ENCODE assay signal across 9 mouse cellular contexts in the genomic region with DNA sequence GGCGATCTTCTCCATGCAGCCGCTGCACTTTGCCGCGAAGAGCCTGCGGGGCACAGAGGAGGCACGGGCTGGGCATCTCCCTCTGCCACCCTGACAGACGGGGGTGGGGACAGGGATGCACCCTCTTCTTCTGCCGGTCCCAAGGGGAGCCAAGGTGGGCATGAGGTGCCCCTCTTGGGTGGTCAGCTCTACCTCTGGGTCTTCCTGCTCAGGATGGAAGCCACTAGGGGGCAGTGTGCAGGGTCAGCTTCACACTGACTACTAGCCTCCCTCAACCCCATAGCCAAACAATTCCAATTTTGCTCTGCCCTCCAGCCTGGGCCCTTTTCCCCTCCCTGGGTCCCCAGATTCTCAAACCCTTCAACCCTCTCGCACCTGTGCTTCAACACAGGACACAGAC.
A peak's percentile ranks its signal among the peaks of the same experiment; 100 is the strongest.
DNase-seq lines count a peak whose midpoint lies in the region; TF ChIP-seq lines count a peak whose summit lies in the region.
"Had no signal": no experiment of that assay in that cellular context is flagged by ENCODE, and none has a peak within 500 bp of the region (broad histone marks: within the 10 kb centered on the region; RNA-seq: fewer than 3 reads in every experiment).

No protein-coding gene starts in this region.

- H3K4me1 ChIP-seq in heart, embryonic 10.5 days = peaks cover 10% of the 10 kb centered on the region; the same call in 1 of the 2 replicates
- peaks cover 12% of the 10 kb centered on the region for H3K4me1 ChIP-seq in E14TG2a.4 (replicated peaks; ENCODE audit: low read depth, low read length)
- H3K4me1 ChIP-seq: liver, embryonic 15.5 days had no signal

- peak; percentile 75 for TF ChIP-seq CTCF in E14TG2a.4 (conservative IDR thresholded peaks at IDR 0.05; ENCODE audit: low read length)
- TF ChIP-seq CTCF in brain, embryonic 14.5 days (IDR thresholded peaks at IDR 0.05; ENCODE audit: borderline replicate concordance, extremely low read depth, insufficient read depth, insufficient read length) = peak; percentile 66

- H3K27me3 ChIP-seq in heart, embryonic 10.5 days (ENCODE audit: insufficient read depth, poor library complexity, severe bottlenecking) = peaks cover 97% of the 10 kb centered on the region
- H3K27me3 ChIP-seq in E14TG2a.4 (ENCODE audit: insufficient read depth, low read length) = peaks cover 98% of the 10 kb centered on the region

- H3K36me3 ChIP-seq in heart, embryonic 10.5 days = no peaks in the 10 kb centered on the region
- H3K36me3 ChIP-seq in E14TG2a.4 (ENCODE audit: insufficient read depth, low read length) = no peaks in the 10 kb centered on the region
- H3K36me3 ChIP-seq: liver, embryonic 15.5 days had no signal

- no peak for DNase-seq in heart, embryonic 10.5 days (ENCODE audit: low spot score)
- no peak for DNase-seq in heart, postnatal 25 days (ENCODE audit: low spot score)
- peak; percentile 37 for DNase-seq in brain, embryonic 14.5 days (ENCODE audit: low read depth)
- peak; percentile 30 for DNase-seq in induced T-regulatory cell, adult 2 months (ENCODE audit: low read depth)
- peak; percentile 74 for DNase-seq in neural tube, embryonic 10.5 days (ENCODE audit: extremely low spot score, low spot score)
- DNase-seq in frontal cortex, postnatal 14 days (ENCODE audit: low spot score in 2 of 2) = no peak
- DNase-seq in left cerebral cortex, postnatal 10 days (ENCODE audit: extremely low spot score in 1 of 2, low spot score in 2 of 2) = no peak

- H3K4me3 ChIP-seq in heart, embryonic 10.5 days = peak overlapping the region; percentile 36
- H3K4me3 ChIP-seq in E14TG2a.4 (replicated peaks; ENCODE audit: low read length) = peak overlapping the region; percentile 70
- H3K4me3 ChIP-seq: liver, embryonic 15.5 days had no signal

- no peak overlapping the region for H3K27ac ChIP-seq in heart, embryonic 10.5 days
- H3K27ac ChIP-seq: liver, embryonic 15.5 days had no signal

- H3K9me3 ChIP-seq in heart, embryonic 10.5 days = no peaks in the 10 kb centered on the region
- H3K9me3 ChIP-seq in E14TG2a.4 (ENCODE audit: low read length) = 0 out of 2 replicates have a peak, but pooled peaks cover 4% of the 10 kb centered on the region
- H3K9me3 ChIP-seq: liver, embryonic 15.5 days had no signal

- TF ChIP-seq POLR2A in brain, embryonic 14.5 days (IDR thresholded peaks at IDR 0.05; ENCODE audit: borderline replicate concordance, extremely low read depth, insufficient read depth, insufficient read length, poor library complexity, severe bottlenecking) = no peak

- WGBS in heart, embryonic 10.5 days = 11% methylated on average over 9 of the region's 9 CpGs

- intact Hi-C loops in heart, postnatal 25 days (cut with DNase I) = loop anchor here (5.0 kb wide), 1 partner anchor 73 kb away; a partner anchor contains a TSS
- intact Hi-C loops in left cerebral cortex, postnatal 10 days (cut with DNase I) = no loop called here

Comparison
In these comparisons a context has a peak if more than half of its experiments do, and no peak if none do; other contexts are left out.
1. DNase-seq: peak in brain, embryonic 14.5 days (single experiment), induced T-regulatory cell, adult 2 months (single experiment) and neural tube, embryonic 10.5 days (single experiment); none in heart, embryonic 10.5 days (single experiment), heart, postnatal 25 days (single experiment), frontal cortex, postnatal 14 days (0 of 2) and left cerebral cortex, postnatal 10 days (0 of 2).